Mouse (Mus musculus): ENCODE results near the gene Slc30a7. TPM values are rescaled to one million over a fixed set of nuclear protein-coding genes. Genes with fewer than 3 reads are reported as not detected.

The Slc30a7 gene
- 12.8 and 13.5 TPM in 2 replicates for total RNA-seq (2014; fragmentation: Nextera tagmentation)
- total RNA-seq (2017) = 9.2 and 14.8 TPM in 2 replicates

DNA sequence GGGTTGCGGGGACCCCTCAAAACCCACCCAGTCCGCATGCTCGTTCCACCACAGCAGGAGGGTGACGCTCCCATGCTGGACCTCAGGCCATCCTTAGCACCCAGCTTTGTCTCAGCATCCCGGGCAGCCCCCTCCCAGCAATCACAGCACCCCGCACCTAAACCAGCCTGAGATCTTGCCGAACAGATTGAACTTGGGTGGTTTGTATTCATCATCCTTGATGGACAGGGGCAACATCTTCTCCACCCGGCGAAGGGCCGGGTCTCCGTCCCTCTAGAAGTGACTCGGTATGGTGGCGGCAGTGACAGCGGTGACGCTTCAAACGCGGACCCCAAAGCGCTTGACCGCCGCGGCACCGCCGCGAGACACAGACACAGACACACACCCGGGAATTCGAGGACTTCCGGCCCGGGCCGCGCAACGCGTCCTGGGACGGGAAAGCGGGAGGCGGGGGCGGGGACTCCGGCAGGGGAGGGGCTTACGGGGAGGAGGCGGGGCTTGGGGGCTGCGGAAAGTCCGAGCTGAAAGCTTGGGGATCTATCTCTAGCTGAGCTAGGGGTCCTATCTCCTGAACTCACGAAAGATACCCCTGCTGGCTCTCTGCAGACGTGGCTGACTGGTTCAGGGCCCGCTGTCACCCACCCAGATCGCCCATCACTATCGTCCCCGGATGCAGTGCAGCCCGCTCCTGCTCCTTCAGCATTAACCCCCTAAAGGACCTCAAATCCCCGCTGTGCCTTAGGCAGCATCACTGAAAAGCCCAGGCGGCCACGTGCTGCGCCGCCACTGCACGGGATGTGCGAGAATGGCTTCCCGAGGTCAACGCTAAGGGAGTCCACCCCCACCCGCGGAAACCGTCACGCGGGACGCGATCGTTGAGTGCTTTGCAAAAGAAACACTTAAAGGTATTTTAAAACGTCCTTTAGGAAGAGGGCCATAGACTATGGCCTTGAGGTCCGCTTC, at the start of gene Slc30a7, which contains the start of gene Extl2:
TSS of gene Slc30a7 (minus strand) at position 429 of the 963 bp plus-strand sequence.
TSS of gene Extl2 (plus strand) at position 485 of the 963 bp plus-strand sequence.
- peak; percentile 76 for ATAC-seq (replicated peaks; ENCODE audit: low FRiP score, low TSS enrichment, poor library complexity, severe bottlenecking)

DNA sequence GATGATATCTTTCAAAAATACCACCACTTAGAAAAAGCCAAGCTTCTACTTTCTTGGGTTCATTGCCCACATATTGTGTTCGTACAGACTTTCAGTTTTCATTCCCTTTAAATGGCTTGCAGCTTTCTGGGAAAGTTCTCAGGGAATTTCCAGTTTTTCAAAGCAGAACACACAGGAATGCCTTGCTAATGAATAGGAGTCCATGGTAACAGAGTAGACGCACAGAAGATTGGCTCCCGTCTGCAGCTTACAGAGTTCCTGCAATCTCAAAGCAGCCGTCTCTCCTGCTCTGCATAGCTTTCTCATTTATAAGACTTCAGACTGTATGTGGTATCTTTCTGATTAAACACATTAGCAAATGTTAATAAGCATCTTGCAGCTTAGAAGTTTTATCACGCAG, 39.8 kb upstream of the Slc30a7 start:
- no peak for ATAC-seq (replicated peaks; ENCODE audit: low FRiP score, low TSS enrichment, poor library complexity, severe bottlenecking)

DNA sequence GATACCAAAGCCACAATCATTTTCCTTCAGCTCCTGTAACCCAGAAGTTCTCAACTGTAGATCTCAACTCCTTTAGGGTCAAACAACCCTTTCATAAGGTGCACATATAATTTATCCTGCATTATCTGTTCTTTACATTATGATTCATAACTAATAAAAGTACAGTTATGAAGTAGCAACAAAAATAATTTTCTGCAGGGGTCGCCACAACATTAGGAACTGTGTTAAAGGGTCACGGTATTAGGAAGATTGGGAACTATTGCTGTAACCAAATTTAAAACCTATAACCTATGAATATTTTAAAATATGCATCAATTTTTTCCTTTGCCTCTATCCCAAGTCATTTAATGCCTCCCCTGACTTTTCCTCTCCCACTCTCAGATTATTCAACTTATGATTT, 38.8 kb upstream of the Slc30a7 start:
- ATAC-seq (replicated peaks; ENCODE audit: low FRiP score, low TSS enrichment, poor library complexity, severe bottlenecking) = no peak

DNA sequence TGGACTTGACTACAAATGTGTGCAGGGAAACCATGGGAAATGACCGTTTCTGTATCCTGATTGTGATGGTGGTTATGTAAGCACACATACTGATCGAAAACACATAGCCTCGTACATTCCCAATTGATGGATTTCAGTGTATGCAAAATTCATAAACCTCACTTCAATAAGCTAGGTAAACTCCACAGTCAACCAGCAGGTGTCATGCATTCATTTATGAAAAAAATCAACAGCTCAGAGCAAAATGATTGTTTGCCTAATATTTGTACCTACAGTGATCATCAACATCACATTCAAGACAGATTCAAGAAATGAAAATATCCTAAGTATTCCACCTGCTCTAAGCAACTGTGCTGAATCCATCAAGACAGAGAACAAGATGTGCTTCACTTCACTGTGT, 33.6 kb upstream of the Slc30a7 start:
- no peak for ATAC-seq (replicated peaks; ENCODE audit: low FRiP score, low TSS enrichment, poor library complexity, severe bottlenecking)

DNA sequence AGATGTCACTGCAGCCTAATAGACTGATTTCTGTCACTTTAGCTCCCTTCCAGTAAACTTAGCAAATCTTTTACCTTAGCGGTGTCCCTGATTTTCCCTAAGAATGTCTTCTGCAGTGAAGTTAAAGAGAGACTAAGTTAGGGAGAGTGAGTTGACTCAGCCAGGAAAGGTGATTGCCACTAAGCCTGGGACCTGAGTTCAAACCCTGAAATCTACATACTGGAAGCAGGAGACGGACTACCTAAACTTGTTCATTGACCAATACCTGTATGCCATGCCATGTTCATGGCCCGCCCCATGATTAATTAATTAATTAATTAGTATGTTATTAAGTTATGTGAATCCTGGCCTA, 26.6 kb upstream of the Slc30a7 start:
- ATAC-seq (replicated peaks; ENCODE audit: low FRiP score, low TSS enrichment, poor library complexity, severe bottlenecking) = no peak

DNA sequence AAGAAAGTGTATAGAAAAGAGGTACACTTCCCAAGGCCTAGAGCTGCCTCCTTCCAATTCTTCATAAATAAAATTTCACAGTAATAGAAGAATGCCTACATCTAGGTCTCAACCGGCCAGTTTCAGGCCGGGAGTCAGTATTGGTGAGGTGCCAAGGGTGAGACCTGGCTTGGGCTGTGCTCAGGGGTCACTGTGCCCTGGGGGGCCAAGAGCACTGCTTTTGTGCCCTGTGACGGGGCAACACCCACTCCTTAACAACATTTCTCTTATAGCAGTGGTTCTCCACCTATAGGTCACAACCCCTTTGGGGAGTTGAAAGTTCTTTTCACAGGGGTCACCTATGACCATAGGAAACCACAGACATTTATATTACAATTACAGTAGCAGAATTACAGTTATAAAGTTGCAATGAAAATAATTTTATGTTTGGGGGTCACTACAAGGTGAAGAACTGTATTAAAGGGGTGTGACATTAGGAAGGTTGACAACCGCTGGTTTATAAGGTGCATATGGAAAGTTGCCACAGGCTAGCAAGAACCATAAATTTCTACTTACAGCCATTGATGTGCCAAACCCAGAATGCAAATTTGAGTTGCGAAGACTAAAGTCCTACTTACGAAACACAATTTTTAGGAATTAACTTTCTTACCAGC, 26.1 kb upstream of the Slc30a7 start:
- ATAC-seq (replicated peaks; ENCODE audit: low FRiP score, low TSS enrichment, poor library complexity, severe bottlenecking) = no peak

DNA sequence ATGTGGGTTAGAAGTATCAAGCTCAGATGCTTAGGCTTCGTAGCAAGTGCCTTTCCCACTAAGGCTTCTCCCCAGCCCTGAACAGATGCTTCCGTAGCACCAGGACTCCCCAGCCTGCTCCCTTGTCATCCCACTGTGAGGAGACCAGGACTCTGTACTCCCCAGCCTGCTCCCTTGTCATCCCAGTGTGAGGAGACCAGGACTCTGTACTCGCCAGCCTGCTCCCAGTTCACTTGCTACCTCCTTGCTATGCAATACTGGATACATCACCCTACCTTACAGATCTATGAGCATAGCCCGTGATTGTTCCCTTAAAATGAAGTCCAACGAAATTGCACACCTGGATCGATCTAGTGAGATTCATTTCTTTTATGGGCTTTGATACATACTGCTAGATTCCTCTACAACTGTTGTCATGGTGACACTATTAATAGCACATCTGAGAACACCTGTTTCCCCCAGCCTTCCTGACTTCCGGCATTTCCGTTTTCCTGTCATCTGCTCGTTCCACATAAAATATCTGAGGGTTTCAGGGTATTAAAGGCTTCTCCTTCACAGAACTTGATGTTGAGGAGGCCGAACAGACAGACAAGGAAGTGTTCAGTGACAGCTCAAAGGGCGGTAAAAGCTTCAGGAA, 23.1 kb upstream of the Slc30a7 start:
- peak; percentile 39; the same call in 1 of the 2 replicates for ATAC-seq (replicated peaks; ENCODE audit: low FRiP score, low TSS enrichment, poor library complexity, severe bottlenecking)

DNA sequence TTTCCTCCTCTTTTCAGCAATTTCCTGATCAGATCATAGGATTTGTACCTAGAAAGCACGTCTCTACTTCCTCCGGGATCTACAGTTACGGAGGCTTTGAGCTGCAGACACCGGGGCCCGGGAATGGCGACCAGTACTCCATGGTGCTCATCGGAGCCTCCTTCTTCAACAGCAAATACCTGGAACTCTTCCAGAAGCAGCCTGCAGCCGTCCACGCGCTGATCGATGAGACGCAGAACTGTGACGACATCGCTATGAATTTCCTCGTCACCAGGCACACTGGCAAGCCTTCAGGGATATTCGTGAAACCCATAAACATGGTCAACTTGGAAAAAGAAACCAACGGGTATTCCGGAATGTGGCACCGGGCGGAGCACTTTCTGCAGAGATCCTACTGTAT, 19.8 kb upstream of the Slc30a7 start:
- ATAC-seq (replicated peaks; ENCODE audit: low FRiP score, low TSS enrichment, poor library complexity, severe bottlenecking) = no peak

DNA sequence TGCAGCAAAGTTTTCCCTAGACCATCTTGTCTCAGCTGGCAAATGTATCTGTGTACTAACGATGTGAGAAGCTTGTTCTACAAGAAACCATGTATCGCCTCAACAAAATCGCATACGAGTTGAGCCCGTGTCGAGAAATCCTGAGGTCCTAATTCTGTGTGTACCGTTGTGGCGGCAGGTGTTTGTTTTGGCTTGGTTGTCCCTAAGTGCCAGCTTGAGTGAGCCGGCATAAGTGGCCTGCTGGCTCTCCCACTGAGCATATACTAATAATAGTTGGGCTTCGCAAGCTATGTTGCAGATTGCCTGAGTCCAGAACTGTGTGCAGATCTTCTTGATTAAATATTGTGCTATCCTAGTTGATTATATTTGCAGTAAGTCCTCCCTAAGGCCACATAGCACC, 18.5 kb upstream of the Slc30a7 start:
- ATAC-seq (replicated peaks; ENCODE audit: low FRiP score, low TSS enrichment, poor library complexity, severe bottlenecking) = no peak

DNA sequence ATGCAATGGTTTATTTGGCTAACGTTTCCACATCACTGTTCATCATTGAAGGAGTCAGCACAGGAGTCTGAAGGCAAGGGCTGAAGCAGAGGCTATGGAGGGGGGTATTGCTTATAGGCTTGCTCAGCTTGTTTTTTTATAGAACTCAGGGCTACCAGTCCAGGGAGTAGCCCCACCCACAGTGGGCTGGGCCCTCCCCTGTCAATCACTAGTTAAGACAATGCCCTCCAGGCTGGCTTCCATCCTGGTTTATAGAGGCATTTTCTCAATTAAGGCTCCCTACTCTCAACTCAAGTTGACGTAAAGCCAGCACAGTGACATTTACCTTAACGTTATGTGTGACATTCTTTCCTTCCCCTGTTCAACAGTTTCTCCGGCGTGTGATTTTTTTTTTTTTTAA, 17.5 kb upstream of the Slc30a7 start:
- ATAC-seq (replicated peaks; ENCODE audit: low FRiP score, low TSS enrichment, poor library complexity, severe bottlenecking) = peak; percentile 48; the same call in 1 of the 2 replicates

DNA sequence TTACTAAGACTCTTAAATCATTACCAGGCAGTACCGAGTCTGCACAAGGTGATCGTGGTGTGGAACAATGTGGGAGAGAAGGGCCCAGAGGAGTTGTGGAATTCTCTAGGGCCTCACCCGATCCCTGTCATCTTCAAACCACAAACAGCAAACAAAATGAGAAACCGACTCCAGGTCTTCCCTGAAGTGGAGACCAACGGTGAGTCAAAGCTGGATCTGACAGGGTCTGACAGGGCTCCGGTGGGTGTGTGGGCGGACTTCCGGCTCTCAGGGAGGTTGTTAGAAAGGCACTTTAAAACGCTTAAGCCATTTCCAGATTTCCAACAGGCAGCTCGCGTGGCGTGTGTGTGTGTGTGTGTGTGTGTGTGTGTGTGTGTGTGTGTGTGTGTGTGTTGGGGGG, 17.0 kb upstream of the Slc30a7 start:
- ATAC-seq (replicated peaks; ENCODE audit: low FRiP score, low TSS enrichment, poor library complexity, severe bottlenecking) = no peak

DNA sequence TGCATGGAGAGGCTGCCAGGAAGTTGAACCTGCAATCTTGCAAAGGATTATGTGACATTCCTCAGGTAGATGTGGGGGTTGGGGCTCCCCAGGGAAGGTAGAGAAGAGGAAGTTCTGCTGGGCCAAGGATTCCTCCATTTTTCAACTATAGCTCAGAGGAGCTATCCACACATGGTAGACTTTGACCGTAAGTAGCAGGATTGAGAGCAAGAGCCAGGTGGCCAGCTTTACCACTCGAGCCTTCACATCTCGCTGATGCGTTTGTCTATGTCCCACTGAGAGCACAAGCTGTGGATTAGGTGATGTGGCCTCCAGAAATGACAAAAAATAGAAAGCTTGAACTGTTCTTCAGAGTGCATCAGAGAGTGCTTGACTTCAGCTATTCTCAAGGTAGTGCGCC, 11.9 kb upstream of the Slc30a7 start:
- ATAC-seq (replicated peaks; ENCODE audit: low FRiP score, low TSS enrichment, poor library complexity, severe bottlenecking) = no peak

DNA sequence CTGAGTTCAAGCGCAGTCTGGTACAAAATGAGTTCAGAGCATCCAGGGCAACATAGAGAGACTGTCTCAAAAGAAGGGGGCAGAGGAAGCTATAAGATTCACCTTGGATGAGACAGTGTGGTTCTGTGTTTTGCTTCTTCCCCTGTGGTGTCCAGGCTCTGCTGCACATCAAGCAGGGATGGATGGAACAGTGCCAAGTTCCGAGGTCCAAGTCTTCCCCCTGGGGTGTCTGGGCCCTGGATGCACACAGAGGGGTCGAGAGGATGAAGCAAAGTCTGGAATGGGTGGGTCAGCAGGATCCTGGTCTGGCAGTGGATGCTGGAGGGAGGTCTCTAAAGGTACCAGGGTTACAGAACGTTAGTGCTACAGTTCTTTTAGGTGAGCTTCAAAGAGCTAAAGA, 11.4 kb upstream of the Slc30a7 start:
- ATAC-seq (replicated peaks; ENCODE audit: low FRiP score, low TSS enrichment, poor library complexity, severe bottlenecking) = no peak

DNA sequence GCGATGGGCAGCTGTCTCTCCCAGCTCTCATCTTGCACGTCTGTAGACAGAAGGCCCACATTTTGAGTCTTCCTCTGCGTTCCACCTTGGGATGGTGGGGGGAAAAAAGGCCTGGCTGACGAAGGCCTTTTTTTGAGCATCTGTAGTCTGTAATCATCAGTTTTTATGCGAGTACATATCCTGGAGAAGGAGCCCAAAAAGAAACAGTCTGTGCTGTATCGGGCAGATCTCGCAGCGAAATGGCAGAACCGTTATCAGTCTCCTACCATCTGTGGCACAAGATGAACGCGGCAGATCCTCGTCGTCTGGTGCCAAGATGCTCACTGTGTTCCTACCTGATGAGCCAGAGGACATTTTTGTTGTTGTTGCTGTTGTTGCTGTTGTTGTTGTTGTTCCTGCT, 8.9 kb upstream of the Slc30a7 start:
- ATAC-seq (replicated peaks; ENCODE audit: low FRiP score, low TSS enrichment, poor library complexity, severe bottlenecking) = peak; percentile 57; the same call in 1 of the 2 replicates

DNA sequence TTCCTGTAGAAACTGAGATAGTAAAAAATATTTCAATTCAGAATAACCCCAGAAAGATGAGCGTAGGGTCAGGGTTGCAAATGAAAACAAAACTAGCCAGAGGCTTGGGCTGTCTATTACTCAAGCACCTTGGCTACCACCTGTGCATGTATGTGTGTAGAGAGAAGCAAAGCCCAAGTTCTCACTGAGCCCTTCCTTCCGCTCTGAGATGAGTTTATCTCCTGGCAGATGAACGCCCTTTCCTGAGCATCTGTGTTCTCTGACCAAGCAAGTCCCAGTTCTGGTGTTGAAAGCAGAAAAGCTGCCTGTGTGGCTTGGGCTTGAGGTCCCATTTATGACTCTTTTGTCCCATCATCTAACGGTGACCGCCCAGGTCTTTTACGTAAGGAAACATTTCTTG, 7.7 kb upstream of the Slc30a7 start:
- ATAC-seq (replicated peaks; ENCODE audit: low FRiP score, low TSS enrichment, poor library complexity, severe bottlenecking) = no peak

DNA sequence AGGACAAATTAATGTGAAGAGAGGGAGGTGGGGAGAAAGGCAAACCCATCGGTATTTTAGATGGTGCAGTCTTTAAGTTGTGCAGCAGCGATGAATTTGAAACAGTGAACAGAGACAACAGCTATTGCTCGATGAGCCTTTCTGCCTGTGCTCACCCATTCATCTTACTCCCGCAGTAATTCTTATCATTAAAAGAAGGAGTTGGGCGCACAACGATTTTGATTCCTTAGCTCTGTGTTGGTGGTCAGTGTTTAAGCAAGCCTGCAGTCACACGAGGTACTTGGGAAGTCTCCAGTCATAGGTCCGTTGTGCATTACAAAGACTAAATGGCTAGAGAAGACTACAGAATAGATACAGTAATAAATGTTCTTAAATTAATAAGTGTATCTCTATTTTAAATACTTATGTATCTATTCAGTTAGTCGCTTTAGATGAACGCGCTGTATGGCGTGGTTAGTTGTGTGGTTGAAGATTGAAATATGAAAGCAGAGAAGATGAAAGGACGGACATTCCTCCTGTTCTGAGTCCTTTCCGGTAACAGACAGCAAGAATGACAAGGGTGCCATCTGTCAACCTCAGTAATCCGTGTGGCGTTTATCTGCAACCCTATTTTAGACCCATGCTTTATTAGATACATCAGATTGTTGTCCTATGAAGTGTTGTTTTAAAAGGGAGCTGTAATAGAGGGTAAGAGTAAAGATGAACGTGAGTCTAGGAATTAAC, 2.6 kb upstream of the Slc30a7 start:
- ATAC-seq (replicated peaks; ENCODE audit: low FRiP score, low TSS enrichment, poor library complexity, severe bottlenecking) = no peak

DNA sequence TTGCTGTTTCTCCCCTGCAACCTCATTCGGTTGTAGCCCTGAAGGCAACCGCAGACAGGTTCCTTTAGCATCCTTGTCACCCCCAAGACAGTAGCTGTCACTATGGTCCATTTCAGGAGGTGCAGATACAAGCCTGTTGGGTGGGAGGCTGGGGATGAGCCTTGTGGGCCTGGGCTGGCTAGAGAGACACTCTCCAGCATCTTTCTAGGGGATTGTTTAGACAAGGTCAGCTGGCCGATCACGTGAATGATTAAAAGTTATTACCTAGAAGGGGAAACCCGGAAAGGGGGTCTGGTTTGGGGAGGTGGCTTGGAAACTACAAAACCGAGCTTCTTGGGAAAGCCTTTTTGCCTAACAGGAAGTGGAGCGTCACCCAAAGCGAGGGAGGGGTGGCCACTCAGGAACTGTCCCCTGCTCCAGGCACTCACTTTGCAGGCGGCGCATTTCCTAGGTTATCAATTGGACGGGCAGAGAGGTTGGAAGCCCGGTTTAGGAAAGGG, 785 bp upstream of the Slc30a7 start:
- peak; percentile 40; the same call in 1 of the 2 replicates for ATAC-seq (replicated peaks; ENCODE audit: low FRiP score, low TSS enrichment, poor library complexity, severe bottlenecking)

DNA sequence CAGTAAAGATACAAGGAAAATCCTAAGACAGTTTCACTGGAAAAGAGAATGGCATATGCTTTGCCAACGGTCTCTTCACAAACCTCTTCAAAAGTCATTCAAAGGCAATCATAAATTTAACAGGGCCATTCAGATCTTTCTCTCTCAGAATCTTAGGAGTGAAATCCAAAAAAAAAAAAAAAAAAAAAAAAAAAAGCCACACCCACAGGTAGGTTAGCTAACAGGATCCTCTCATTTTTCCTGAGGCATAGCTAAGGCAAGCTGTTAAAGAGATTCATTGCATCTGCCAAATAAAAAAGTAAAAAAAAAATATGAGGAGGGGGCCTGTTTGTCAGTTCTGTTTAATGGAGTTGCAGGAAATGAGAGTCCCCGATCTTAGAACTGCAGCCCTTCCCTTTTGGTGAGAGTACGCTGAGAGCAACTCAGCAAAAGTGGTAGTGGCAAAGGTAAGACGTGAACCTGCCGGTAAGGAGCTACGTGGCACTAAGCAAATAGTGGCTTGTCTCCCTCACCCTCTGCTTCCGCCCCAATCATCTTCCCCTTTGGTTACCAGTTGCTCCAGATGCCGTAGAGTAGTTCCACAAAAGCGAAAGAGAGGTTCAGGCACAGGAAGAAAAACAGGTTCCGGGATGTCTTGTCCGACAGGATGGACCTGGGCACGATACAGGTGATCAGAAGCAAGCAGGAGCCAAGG, 775 bp downstream of the Slc30a7 start:
- peak; percentile 71 for ATAC-seq (replicated peaks; ENCODE audit: low FRiP score, low TSS enrichment, poor library complexity, severe bottlenecking)

DNA sequence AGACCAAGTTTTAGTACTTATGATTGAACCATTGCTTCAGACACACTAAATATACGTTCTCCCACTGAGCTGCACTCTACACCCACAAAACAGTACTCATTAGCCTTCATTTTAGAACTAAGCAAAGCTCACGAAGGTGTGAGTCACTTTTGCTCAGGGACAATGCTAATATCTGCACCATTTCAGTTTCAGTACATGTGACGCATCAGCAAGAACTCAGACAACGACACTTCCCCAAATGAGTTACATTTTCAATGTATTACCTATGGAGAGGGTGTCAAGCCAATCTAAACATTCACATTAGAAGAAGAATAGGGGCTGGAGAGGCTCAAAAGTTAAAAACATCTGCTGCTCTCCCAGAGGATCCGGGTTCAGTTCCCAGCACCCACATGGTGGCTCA, 10.3 kb downstream of the Slc30a7 start:
- no peak for ATAC-seq (replicated peaks; ENCODE audit: low FRiP score, low TSS enrichment, poor library complexity, severe bottlenecking)
